Mouse (Mus musculus): ENCODE measurements at regions not wholly inside any gene's neighbourhood (a gene's known extent, or its start where the extent isn't known, plus 50 kb on each side); places are given as distances from the start of the nearest gene placed in this dataset.

DNA sequence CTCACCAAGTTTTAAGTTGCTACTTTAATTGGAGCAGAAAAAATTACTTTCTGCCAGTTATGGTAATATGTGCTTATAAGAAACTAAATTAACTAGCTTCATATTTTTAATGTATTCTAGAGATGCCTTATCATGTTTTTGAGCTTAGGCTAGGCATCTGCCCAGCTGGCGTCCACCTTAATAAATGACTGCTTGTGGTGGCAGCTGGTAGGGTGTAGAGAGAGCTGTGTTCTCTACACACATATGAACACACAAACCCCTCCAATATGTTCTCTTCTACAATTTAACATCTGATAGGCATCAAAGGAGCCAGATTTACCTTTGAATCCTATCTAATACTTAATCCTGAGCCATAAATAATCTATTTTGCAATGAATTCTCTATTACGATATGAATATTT lies 173.4 kb downstream of the Gm4340 start:
- DNase-seq = no peak

DNA sequence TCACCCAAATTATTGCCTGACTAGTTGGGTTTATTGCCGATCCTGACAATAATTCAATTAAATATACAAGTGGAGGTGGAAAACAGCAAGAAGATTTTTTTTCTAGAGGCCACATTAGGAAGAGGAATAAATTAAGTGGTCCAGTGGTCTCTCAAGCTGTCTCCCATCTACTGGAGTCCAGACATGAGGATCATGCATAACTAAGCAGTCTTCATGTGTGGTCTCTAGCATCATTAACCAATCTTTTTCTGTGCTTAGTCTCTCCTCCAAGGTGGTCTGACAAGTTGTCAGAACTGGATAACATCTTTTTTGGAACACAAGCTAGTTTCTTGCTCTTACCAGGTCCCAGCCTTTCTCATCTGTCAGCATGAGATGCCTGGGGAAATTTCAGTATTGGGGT lies 180.7 kb downstream of the Gm4340 start:
- DNase-seq = peak; percentile 2

DNA sequence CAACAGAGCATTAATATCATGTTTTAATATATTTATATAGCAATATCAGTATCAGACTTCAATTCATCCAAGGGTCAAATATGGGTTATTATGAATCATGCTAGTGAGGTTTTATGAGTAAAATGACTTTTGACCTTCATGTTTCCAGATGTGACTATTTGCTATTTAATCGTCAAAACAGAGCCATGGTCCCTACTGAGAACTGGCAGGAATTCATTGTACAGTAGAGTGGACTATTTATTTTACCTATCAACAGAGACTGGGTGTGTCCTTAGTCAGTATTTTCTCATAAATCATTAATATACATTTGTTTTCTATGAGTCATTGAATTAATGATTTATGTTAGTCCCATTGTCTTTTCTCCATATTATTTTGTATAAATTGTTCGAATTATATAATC lies 194.4 kb downstream of the Gm4340 start:
- DNase-seq = no peak

DNA sequence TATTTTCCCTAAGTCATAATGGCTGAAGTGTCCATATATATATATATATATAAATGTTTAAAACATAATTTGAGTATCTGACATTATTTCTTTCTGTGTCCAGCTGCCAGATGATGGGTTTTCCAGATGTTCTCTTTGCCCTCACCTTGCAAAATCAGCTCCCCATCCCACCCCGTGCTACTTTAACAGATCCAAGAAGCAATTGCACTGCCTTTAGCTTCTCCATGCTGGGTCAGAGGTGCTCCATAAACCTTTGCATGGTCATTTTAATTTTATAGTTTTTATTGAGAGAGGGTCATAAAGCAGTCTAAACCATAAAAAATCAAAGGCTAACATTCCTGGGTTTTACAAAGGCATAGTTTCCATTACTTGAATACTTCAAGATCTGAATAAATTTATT lies 201.9 kb downstream of the Gm4340 start:
- peak; percentile 31 for DNase-seq

DNA sequence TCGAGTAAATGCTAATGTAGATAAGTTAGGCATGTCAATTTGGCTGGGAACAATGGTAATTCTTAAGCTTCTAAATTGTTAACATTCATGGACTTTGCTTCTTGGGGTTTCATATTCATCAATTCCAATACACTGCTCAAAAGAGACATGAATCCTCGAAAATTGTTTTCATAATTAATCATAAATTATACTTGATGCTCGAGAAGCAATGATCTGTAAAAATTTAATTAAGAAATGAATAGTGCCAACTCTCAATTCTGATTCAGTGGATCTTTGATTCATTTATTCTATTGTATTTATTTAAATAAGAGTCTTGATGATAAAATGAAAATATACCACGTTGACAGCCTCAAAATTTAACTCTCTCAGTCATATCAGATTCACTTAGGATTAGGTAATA lies 214.9 kb downstream of the Gm4340 start:
- DNase-seq = no peak

DNA sequence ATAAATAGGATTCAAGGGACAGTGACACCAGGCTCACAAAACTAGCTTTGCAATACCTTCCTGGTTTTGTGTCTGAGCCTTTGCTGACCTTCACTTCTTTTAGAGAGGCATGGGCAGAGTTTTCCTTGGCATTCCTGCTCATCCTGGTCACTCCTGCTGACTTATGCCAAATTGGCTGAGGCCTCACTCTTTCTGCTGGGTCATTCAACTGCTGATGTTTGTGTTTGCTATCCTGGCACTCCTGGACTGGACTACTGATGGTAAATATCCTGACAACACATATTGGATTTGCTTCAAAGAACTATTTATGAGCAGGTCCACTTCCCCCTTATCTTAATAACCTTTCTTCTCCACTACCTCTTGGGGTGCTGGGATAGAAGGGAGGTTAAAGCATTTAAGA lies 228.7 kb downstream of the Gm4340 start:
- DNase-seq = no peak

DNA sequence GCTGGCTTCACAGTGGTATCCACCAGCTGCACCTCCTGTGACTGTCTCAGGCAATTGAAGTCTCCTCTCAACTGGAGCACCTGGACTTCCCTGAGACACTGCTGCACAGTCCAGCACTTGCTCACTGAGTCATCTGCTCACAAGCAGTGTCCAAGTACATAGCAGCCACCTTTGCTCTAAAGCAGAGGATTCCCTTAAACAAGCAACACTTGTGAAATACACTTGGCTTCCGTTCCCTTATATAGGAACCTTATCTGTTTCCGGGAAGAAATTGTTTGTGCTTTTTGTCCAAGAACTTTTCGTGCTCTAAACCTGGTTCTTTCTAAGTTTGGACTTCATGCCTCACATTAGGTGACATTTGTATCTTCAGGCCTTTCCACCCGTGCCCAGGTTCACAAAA lies 229.3 kb downstream of the Gm4340 start:
- DNase-seq = no peak

GRCm38 (mm10) chr10:104423761-104424160 lies 229.9 kb downstream of the Gm4340 start:
- no peak for DNase-seq

DNA sequence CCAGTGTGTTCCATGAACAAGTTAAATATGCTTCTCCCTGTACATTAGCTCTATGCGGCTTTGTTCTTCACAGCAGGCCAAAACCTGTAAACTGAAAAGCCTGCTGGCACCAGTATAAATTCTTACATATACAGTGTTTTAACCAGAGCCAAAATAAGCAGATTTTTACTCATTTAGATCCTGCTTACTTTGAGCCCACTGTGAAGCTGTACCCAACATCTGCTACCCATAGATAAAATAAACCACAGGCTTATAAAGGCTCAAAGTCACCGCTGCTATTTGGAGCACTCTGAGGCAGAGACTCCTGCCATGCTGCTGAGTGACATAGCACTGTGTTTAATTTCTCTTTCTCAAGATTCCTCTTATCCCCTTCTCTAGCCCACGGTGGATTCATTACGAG lies 251.1 kb downstream of the Gm4340 start:
- DNase-seq = peak; percentile 3

DNA sequence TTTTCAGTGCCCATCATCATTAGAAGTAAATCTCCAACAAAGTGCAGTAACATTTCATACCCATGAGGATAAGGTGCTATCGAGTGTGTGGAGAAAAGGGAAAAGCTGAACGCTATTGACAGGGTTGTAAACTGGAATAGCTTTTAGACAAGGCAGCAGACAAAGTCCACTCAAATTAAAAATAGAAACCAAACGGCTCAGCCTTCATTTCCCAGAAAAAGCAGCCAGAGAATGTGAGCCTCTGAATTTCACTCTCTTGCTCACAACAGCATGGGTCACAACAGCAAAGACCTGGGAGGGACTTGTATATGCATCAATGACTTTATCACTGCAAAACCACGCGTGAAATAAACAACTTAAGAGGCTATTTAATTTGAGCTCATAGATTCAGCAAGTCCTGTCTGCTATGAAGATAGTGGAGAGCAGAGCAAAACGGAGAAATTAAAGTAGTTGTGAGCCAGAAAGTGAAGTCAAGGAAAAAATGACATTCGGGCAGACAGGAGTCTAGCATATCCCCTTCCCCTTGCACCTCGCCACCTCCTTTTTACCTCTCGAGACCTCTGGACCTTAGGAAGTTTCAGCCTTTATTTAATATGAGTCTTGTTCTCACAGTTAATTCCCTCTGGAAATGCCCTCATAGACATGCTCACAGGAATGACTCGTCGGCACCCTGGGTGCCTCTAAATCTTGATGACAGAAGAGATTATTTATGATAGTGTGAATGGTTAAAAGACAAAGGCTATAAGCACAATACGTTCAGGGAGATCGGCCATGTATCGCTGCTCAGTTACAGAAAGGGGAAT lies 261.9 kb downstream of the Gm4340 start:
- DNase-seq = peak; percentile 13

DNA sequence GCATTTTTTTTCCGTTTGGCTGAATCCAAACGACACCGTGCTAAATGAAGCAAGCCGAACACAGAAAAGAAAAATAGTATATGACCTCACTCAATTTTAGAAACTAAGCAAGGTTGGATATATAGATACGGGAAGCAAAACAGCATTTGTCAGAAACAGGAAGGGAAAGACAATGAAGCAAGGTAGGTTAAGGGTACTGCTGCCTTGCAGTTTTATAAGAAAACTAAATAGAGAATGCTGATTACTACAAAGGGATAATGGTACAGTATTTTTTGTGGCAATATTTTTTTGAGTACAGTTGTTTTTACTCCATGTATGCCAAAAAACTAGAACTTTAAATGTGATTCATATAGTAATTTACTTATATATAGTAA lies 262.5 kb downstream of the Gm4340 start:
- no peak for DNase-seq

GRCm38 (mm10) chr10:104486226-104486944 lies 292.5 kb downstream of the Gm4340 start:
- no peak for DNase-seq

DNA sequence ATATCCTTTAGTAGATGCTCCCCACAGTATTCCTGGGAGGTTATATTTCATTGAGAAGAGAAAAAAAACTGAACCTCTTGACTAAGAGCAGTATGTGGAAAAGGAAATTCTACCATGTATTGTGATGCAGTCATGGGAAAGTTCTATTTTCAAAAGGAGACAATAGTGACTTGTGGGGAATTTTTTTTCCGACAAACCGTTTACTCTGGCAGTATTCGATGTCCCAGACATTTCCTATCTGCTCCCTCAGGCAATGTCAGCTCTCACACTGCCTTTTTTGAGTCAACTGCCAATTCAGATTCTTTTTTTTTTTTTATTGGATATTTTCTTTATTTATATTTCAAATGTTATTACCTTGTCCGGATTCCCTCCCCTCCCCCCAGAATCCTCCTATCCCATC lies 295.5 kb downstream of the Gm4340 start:
- DNase-seq = no peak

DNA sequence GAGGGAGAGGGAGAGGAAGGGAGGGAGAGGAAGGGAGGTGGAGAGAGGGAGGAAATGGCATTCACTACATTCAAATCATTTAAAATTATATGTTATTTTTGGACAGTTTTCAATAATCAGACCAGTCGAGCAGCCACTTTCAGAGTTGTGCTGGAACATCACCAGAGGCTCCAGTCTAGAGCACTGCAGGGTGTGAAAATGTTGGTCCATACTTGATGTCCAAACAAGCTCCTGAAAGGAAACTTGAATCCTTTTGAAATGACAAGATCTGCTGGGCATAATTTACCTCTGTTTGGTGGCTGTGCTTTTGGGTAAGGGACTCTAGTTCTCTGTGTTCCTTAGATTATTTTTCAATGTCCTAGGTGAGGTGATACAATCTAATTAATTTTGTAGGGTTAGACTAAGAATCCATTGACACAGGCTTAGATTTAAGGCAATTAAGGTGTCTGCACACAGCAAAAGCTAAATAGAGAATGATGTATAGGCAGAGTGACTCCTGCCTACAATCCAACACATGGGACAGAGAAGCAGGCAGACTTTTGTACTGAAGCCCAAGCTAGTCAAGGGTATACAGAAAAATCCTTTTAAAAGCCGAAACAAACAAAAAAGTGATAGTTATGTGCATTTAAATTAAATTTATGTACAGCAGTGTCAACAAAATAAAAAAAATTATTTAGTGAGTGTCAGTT lies 297.2 kb downstream of the Gm4340 start:
- no peak for DNase-seq
